Mouse (Mus musculus): ENCODE measurements at regions not wholly inside any gene's neighbourhood (a gene's known extent, or its start where the extent isn't known, plus 50 kb on each side); places are given as distances from the start of the nearest gene placed in this dataset.
A peak's percentile ranks its signal among the peaks of the same experiment; 100 is the strongest.

- TF ChIP-seq TCF12 (IDR thresholded peaks at IDR 0.05; ENCODE audit: insufficient read depth, poor library complexity, severe bottlenecking) = no peak
- no peak for TF ChIP-seq E2F4 (IDR thresholded peaks at IDR 0.05; ENCODE audit: insufficient read depth)
- no peak for TF ChIP-seq MYOD1 (IDR thresholded peaks at IDR 0.05; ENCODE audit: control insufficient read depth in 1 of 3, insufficient read length in 2 of 3, low read depth in 2 of 3)
- no peak for TF ChIP-seq REST (IDR thresholded peaks at IDR 0.05; ENCODE audit: insufficient read depth, insufficient read length)
- no peak for TF ChIP-seq CEBPB (IDR thresholded peaks at IDR 0.05; ENCODE audit: insufficient read depth, poor library complexity, severe bottlenecking)
- TF ChIP-seq MYOG (IDR thresholded peaks at IDR 0.05; ENCODE audit: control insufficient read depth in 1 of 3, insufficient read depth in 1 of 3, insufficient read length in 2 of 3, low read depth in 2 of 3) = no peak
- no peak for TF ChIP-seq USF1 (IDR thresholded peaks at IDR 0.05; ENCODE audit: low read depth)
- no peak for TF ChIP-seq POLR2A (IDR thresholded peaks at IDR 0.05; ENCODE audit: insufficient read length, low read depth)
- no peak for TF ChIP-seq MAX (IDR thresholded peaks at IDR 0.05; ENCODE audit: low read depth)
- no peak for TF ChIP-seq TCF3 (IDR thresholded peaks at IDR 0.05; ENCODE audit: insufficient read length, low read depth)
- no peak for TF ChIP-seq SRF (IDR thresholded peaks at IDR 0.05; ENCODE audit: control insufficient read depth, insufficient read length, low read depth)
- no peak for TF ChIP-seq POLR2AphosphoS2 (IDR thresholded peaks at IDR 0.05; ENCODE audit: insufficient read length, low read depth)
- H3ac ChIP-seq (ENCODE audit: control insufficient read depth, insufficient read length) = no peak overlapping the region
- no peaks in the 10 kb centered on the region for H3K27me3 ChIP-seq (ENCODE audit: control insufficient read depth, insufficient read depth, insufficient read length)
- H3K36me3 ChIP-seq (ENCODE audit: control insufficient read depth, insufficient read depth) = no peaks in the 10 kb centered on the region
- no peak overlapping the region for H3K4me2 ChIP-seq (ENCODE audit: low read depth)
- H3K79me2 ChIP-seq (ENCODE audit: control insufficient read depth, insufficient read depth) = no peaks in the 10 kb centered on the region
- H3K4me3 ChIP-seq = no peak overlapping the region
These were observed 79.9 kb downstream of the 4933412E24Rik start for GRCm38 (mm10) chr15:59936486-59936885.

- Histone ChIP-seq H3ac (ENCODE audit: control insufficient read depth, insufficient read length) (no peak overlapping the region), H3K79me2 (ENCODE audit: control insufficient read depth, insufficient read depth) (no peaks in the 10 kb centered on the region), H3K36me3 (ENCODE audit: control insufficient read depth, insufficient read depth) (no peaks in the 10 kb centered on the region), H3K4me2 (ENCODE audit: low read depth) (no peak overlapping the region), H3K4me3 (no peak overlapping the region), H3K27me3 (ENCODE audit: control insufficient read depth, insufficient read depth, insufficient read length) (no peaks in the 10 kb centered on the region)
- TF ChIP-seq E2F4 (IDR thresholded peaks at IDR 0.05; ENCODE audit: insufficient read depth) (no peak), CEBPB (IDR thresholded peaks at IDR 0.05; ENCODE audit: insufficient read depth, poor library complexity, severe bottlenecking) (no peak), USF1 (IDR thresholded peaks at IDR 0.05; ENCODE audit: low read depth) (no peak), TCF3 (IDR thresholded peaks at IDR 0.05; ENCODE audit: insufficient read length, low read depth) (no peak), MYOG (IDR thresholded peaks at IDR 0.05; ENCODE audit: control insufficient read depth in 1 of 3, insufficient read depth in 1 of 3, insufficient read length in 2 of 3, low read depth in 2 of 3) (no peak), MYOD1 (IDR thresholded peaks at IDR 0.05; ENCODE audit: control insufficient read depth in 1 of 3, insufficient read length in 2 of 3, low read depth in 2 of 3) (no peak), REST (IDR thresholded peaks at IDR 0.05; ENCODE audit: insufficient read depth, insufficient read length) (no peak), POLR2AphosphoS2 (IDR thresholded peaks at IDR 0.05; ENCODE audit: insufficient read length, low read depth) (no peak)
These were observed 102.6 kb downstream of the 4933412E24Rik start for GRCm38 (mm10) chr15:59913860-59914259.

GRCm38 (mm10) chr15:59908300-59908699 lies 108.1 kb downstream of the 4933412E24Rik start:
- H3K27me3 ChIP-seq (ENCODE audit: control insufficient read depth, insufficient read depth, insufficient read length) = no peaks in the 10 kb centered on the region
- no peaks in the 10 kb centered on the region for H3K79me2 ChIP-seq (ENCODE audit: control insufficient read depth, insufficient read depth)
- TF ChIP-seq MAX (IDR thresholded peaks at IDR 0.05; ENCODE audit: low read depth) = no peak
- peak in 1 of 3 experiments; percentile 57 for TF ChIP-seq MYOD1 (IDR thresholded peaks at IDR 0.05; ENCODE audit: control insufficient read depth in 1 of 3, insufficient read length in 2 of 3, low read depth in 2 of 3)
- no peak for TF ChIP-seq REST (IDR thresholded peaks at IDR 0.05; ENCODE audit: insufficient read depth, insufficient read length)
- H3K4me2 ChIP-seq (ENCODE audit: low read depth) = no peak overlapping the region
- H3K36me3 ChIP-seq (ENCODE audit: control insufficient read depth, insufficient read depth) = no peaks in the 10 kb centered on the region
- H3ac ChIP-seq (ENCODE audit: control insufficient read depth, insufficient read length) = no peak overlapping the region
- no peak overlapping the region for H3K4me3 ChIP-seq

GRCm38 (mm10) chr15:59905832-59906797 lies 110.3 kb downstream of the 4933412E24Rik start:
- no peak overlapping the region for H3K4me3 ChIP-seq
- H3ac ChIP-seq (ENCODE audit: control insufficient read depth, insufficient read length) = no peak overlapping the region
- H3K36me3 ChIP-seq (ENCODE audit: control insufficient read depth, insufficient read depth) = no peaks in the 10 kb centered on the region
- no peaks in the 10 kb centered on the region for H3K27me3 ChIP-seq (ENCODE audit: control insufficient read depth, insufficient read depth, insufficient read length)
- TF ChIP-seq SRF (IDR thresholded peaks at IDR 0.05; ENCODE audit: control insufficient read depth, insufficient read length, low read depth) = no peak
- no peak for TF ChIP-seq POLR2A (IDR thresholded peaks at IDR 0.05; ENCODE audit: insufficient read length, low read depth)
- TF ChIP-seq MYOD1 (IDR thresholded peaks at IDR 0.05; ENCODE audit: control insufficient read depth in 1 of 3, insufficient read length in 2 of 3, low read depth in 2 of 3) = no peak
- no peaks in the 10 kb centered on the region for H3K79me2 ChIP-seq (ENCODE audit: control insufficient read depth, insufficient read depth)
- no peak overlapping the region for H3K4me2 ChIP-seq (ENCODE audit: low read depth)

- no peaks in the 10 kb centered on the region for H3K36me3 ChIP-seq (ENCODE audit: control insufficient read depth, insufficient read depth)
- no peaks in the 10 kb centered on the region for H3K27me3 ChIP-seq (ENCODE audit: control insufficient read depth, insufficient read depth, insufficient read length)
- TF ChIP-seq E2F4 (IDR thresholded peaks at IDR 0.05; ENCODE audit: insufficient read depth) = no peak
- TF ChIP-seq POLR2AphosphoS2 (IDR thresholded peaks at IDR 0.05; ENCODE audit: insufficient read length, low read depth) = no peak
- TF ChIP-seq REST (IDR thresholded peaks at IDR 0.05; ENCODE audit: insufficient read depth, insufficient read length) = no peak
- no peak for TF ChIP-seq MAX (IDR thresholded peaks at IDR 0.05; ENCODE audit: low read depth)
- TF ChIP-seq SRF (IDR thresholded peaks at IDR 0.05; ENCODE audit: control insufficient read depth, insufficient read length, low read depth) = no peak
- TF ChIP-seq CEBPB (IDR thresholded peaks at IDR 0.05; ENCODE audit: insufficient read depth, poor library complexity, severe bottlenecking) = no peak
- no peak for TF ChIP-seq POLR2A (IDR thresholded peaks at IDR 0.05; ENCODE audit: insufficient read length, low read depth)
- TF ChIP-seq MYOG (IDR thresholded peaks at IDR 0.05; ENCODE audit: control insufficient read depth in 1 of 3, insufficient read depth in 1 of 3, insufficient read length in 2 of 3, low read depth in 2 of 3) = no peak
- no peak overlapping the region for H3K4me2 ChIP-seq (ENCODE audit: low read depth)
- H3ac ChIP-seq (ENCODE audit: control insufficient read depth, insufficient read length) = no peak overlapping the region
- H3K79me2 ChIP-seq (ENCODE audit: control insufficient read depth, insufficient read depth) = no peaks in the 10 kb centered on the region
- no peak overlapping the region for H3K4me3 ChIP-seq
These were observed 111.7 kb downstream of the 4933412E24Rik start for GRCm38 (mm10) chr15:59904741-59905140.

Measured in myocyte (in vitro differentiated cells).